Mouse (Mus musculus) thymus, adult 2 months (tissue): Measurements from ENCODE around the gene Odf3l2.

ENCODE experiments used
- CTCF ChIP-seq: fragments of 200-500 bp; IDR thresholded peaks from 2 replicates; pipeline ENCODE4 v1.5.1; 2012; ENCODE audit warnings: mild to moderate bottlenecking, control low read depth, low read length, moderate library complexity, borderline replicate concordance; ENCODE audit not compliant: control insufficient read depth, poor library complexity, insufficient read depth; ENCODE audit errors: extremely low read depth
- POLR2A ChIP-seq: fragments of 200-500 bp; IDR thresholded peaks from 2 replicates; pipeline ENCODE4 v1.6.1; 2012; ENCODE audit warnings: mild to moderate bottlenecking, low read length, control low read depth, moderate library complexity; ENCODE audit not compliant: control insufficient read depth, poor library complexity, insufficient read depth; ENCODE audit errors: extremely low read depth

DNA sequence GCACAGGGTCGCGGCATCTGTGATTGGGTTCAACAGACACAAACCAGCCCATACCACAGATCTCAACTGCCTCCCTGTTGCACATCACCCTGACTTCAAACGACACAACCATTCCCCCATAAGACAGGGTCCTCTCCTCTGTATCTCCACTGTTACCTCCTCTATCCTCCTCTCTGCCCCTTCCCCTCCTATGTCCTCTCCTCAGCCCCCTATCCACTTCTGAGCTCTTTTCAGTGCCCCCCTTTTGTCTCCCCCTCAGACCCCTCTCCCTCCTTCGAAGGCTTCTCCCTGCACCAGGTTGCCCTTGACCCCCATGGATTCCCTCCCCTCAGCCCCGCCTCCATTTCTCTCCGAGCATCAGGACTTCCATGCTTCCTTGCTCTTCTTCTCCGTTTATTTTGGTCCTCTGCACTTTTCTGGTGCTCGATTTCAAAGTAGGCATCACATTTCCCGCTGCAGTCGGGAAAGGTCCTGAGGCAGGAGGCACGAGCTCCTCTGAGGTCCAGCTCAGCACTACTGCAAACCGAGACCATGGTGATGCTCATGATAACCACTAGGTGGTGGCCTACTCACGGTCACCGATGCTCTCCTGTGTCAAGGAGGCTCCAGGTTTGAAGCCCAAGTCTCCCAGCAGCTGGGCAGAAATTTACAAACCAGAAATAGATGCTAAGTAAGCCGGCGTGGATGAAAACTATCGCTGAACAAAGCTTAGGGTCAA, 50.5 kb downstream of the Odf3l2 start:
- TF ChIP-seq POLR2A, result no peak
- TF ChIP-seq CTCF, result peak; percentile 69; the same call in 1 of the 2 replicates
